Mouse (Mus musculus): ENCODE data around the gene Fibcd1.

The Fibcd1 gene

DNA sequence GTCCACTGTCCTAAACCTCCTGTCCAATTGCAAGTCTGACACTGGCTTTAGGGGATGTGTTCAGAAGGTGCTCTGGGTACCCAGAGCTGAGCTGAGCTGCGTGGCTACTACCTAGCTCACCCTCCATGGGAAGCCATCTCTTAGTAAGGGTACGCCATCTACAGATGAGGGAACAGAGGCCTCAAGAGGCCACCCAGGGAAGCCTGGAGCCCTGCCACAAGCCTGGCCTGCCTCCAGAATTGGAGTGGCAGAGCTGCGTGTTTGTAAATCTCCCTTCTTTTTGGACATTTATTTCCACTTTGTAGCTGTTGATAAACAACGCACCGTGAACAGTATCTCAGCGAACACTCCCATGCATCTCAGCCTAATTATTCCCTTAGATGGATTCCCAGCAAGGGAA, 11.4 kb upstream of the Fibcd1 start:
- DNase-seq (ENCODE audit: low spot score) = no peak

GRCm38 (mm10) chr2:31855991-31856390, 10.2 kb upstream of the Fibcd1 start:
- DNase-seq (ENCODE audit: low spot score) = no peak

GRCm38 (mm10) chr2:31850141-31850540, 4.3 kb upstream of the Fibcd1 start:
- no peak for DNase-seq (ENCODE audit: low spot score)

- no peak for DNase-seq (ENCODE audit: low spot score)
These were observed 2.1 kb upstream of the Fibcd1 start for GRCm38 (mm10) chr2:31847908-31848307.

DNA sequence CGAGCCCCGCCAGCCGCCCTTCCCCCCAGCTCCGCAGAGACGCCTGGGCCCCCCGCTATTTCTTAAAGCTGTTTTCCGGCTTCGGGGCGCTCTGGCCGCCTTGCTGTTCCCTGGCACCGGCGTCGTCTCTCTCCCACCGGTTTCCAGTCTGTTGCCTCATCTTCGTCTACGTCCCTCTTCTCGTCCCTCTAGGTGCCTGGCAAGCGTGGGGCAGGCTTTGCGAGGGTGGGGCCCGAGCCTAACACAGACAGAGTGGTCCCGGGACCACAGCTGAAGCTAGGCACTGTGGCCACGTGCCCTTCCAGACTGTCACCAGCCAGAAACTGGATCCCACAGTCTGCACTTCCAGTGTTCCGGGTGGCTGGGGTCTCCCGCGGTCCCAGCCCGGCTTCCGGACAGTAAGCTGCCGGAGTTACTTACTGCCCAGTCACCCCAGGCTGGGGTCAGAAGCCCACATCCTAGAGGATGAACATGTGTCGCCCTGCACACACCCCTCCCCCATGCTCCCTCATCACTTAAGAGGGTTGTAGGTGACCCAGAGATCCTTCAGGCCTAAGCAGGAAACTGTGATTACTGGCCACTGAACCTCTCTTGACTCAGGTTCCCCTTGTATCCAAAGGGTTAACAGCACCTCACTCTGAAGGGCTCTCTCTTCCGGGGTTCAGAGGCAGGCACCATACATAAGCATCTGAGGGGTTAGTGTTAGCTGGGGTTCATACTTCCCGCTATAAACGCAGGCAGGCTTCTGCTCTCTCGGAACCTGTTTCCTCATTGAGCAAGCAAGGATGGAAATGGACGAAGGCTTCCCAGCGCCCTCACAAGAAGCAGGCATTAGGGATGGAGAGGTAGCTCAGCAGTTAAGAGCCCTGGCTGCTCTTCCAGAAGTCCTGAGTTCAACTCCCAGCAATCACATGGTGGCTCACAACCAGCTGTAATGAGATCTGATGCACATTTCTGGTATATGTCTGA, 1.2 kb upstream of the Fibcd1 start:
- no peak for DNase-seq (ENCODE audit: low spot score)

- no peak for DNase-seq (ENCODE audit: low spot score)
These were observed 301 bp downstream of the Fibcd1 start for GRCm38 (mm10) chr2:31845512-31845895.

- DNase-seq (ENCODE audit: low spot score) = no peak
These were observed 1.1 kb downstream of the Fibcd1 start for GRCm38 (mm10) chr2:31844729-31845136.

DNA sequence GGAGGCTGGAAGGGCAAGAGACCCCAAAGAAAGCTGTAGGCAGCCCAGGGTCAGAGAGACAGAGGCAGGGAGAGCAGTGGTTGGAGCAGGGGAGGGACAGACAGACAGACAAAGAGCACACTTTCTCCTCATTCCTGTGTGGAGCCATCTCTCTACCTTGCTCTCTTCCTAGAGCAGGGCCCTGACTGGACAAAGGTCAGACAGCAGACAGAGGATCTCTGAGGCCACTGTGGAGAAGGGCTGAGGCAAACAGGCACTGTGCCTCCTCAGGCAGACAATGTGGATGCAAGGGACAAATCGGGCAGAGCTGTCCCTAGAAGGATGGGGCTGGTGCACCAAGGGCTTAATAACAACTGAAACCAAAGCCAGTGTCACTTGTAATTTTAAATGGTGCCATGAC, 6.9 kb downstream of the Fibcd1 start:
- no peak for DNase-seq (ENCODE audit: low spot score)

GRCm38 (mm10) chr2:31836985-31837384, 8.8 kb downstream of the Fibcd1 start:
- DNase-seq (ENCODE audit: low spot score) = no peak

- no peak for DNase-seq (ENCODE audit: low spot score)
These were observed 9.7 kb downstream of the Fibcd1 start for GRCm38 (mm10) chr2:31836091-31836490.

DNA sequence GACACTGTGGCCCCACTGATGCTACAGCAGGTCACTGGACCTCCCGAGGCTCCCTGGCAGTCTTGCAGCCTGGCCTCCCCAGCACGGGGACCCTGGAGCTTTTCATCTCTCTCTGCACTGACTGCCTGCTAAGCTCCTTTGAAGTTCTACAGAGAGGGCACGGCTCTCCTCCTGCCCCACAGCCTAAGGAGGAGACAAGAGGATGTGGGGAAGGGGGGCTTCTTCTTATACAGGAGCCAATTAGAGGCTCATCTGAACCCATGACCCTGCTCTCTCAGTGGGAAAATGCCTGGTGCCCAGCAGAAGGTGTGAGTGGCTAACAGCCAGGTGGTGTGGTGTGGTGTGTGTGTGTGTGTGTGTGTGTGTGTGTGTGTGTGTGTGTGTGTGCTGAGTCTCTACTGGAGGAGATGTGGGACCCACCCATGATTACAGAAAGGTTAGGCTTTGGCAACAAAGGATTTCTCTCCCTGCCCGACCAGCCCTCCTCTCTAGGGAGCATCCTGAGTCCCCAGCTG, 17.4 kb downstream of the Fibcd1 start:
- DNase-seq (ENCODE audit: low spot score) = no peak

- DNase-seq (ENCODE audit: low spot score) = no peak
These were observed 17.9 kb downstream of the Fibcd1 start for GRCm38 (mm10) chr2:31827877-31828276.

DNA sequence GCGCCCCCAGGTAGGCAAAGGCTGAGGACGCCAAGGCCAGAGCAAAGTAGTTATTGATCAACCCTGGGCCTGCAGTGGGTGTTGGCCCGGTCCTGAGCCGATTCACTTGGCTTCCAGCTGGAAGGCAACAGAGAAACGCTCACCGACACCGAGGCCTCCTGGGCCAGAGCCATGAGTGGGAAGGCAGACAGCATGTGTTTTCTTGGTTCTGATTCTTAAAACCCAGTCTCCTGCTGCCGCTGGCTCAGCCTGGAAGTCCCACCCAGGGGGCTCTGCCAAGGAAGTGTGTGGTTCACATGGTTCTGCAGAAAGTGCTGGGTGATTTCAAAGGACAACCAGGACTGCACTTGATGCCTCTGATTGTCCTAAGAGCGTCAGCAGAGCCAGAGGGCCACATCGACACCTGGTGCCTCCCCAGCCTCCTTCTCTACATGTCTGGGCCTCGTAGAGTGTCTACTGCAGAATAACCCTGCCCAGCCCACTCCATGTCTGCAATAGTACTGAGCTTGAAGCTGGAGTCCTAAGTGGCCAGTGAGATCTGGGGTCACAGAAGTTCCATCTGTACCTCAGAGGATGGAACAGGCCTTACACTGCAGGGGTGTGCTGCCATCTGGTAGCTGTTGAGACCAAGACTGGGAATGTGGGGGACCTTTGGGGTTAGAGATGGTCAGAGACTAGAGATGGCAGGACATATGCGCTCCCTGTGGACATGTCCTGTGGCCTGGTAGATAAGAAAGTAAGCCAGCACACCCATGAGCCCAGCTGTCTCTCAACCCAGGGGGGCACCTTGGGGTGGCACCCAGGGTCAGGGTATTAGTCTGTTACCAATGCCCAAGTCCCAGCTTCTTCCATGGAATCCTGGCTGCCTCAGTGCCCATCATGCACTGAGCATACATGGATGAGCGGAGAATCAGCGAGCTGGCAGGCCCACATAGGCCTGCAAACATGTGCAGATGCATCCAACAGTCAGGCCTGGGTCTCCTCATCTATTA, 19.4 kb downstream of the Fibcd1 start:
- DNase-seq (ENCODE audit: low spot score) = no peak

DNA sequence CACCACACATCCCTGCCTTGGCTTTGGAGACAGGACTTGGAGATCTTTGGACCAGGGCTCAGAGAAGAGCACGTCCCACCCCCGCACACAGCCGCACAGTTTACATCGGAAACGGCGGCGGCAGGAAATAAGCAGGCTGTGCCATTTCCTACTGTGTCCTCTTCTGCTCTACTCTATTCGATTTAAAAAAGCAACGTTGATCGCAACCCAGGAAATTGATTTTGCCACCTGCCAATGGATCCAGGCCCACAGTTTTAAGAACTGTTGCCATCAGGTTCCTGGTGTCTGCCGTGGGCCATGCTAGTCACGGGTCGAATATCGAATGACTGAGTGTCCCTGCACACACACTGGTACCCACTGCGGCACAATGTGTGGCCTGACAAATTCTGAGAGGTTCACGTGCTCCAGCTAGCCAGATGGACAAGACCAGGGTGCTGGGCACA, 20.3 kb downstream of the Fibcd1 start:
- DNase-seq (ENCODE audit: low spot score) = no peak

- DNase-seq (ENCODE audit: low spot score) = peak; percentile 65
These were observed 21.7 kb downstream of the Fibcd1 start for GRCm38 (mm10) chr2:31823933-31824730.

DNA sequence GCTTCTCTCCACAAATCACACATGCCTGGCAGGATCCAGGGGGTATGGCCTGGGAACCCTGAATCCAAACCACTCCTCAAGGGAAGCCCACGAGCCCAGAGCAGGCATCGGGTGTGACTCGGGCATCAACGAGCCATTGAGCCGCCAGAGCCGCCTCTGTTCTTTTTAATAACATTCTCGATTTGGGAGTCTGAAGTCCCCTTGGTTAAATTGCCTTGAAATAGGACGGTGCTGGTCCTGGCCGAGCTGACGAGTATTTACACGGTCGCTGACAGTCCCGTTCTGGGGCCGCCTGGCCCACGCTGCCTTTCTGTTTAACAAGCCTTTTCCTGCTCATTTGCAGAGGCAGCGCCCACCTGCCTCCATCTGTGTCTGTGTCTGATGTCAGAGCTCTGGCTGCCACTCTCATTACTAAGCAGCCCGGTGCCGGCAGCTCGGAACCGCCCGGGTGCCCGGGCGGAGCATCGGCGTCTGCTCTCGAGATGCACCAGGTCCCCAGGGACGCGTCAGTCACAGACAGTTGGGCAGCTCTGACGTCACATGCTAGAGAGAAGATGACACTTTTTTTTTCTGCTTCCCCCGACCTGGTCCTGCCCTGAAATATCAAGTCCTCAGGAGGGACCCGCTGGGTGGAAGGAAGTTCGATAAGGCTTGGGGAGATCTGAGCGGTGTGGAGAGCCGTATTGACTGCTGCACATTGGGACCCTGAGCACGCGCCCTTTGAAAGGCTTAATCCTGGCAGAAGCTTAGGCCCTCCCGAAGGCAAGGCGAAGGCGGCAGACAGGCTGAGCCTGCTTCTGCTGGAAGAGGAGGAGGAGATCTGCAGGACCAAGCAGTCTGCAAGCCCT, 23.1 kb downstream of the Fibcd1 start:
- DNase-seq (ENCODE audit: low spot score) = peak; percentile 70

DNA sequence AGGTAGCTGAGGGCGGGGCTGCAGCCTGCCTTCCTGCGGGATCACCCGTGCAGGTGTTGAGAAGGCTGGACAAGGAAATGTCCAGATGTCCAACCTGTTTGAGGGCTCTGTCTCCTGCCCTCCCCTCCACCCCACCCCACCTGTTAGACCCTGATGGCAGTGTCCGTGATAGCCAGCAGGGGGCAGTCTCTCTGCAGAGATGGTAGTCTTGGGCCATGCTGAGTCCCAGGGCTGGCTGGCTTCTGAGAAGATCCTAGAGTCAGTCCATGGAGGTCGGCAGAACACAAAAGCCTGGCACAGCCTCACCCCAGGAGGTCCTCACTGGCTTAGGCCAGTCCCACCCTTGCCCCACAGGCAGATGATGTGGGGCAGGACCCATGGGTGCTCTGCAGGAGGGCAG, 30.4 kb downstream of the Fibcd1 start:
- peak; percentile 75 for DNase-seq (ENCODE audit: low spot score)

GRCm38 (mm10) chr2:31814699-31815098, 31.1 kb downstream of the Fibcd1 start:
- no peak for DNase-seq (ENCODE audit: low spot score)

DNA sequence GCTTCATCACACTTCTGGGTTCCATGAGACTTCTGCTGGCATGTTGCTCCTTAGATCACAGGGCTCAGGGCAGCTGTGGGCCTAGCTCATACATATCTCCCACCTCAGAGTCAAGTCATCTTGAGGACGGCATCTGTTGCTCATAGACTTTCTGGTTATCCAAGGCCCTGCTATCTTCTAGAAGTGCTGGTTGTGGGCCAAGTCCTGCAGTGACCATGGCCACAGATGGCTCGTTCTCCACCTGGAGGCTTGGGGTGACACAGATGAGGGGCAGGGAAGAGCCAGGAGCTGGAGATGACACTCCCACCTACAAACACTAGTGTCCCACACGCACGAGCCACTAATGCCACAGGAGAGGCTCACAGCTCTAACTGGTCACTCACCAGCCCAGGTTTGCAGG, 32.2 kb downstream of the Fibcd1 start:
- DNase-seq (ENCODE audit: low spot score) = no peak
